Mouse (Mus musculus) testis, adult 2 months (tissue): ENCODE measurements around the gene Zscan2.

ENCODE experiments used
- CTCF ChIP-seq: fragments of 200-500 bp; IDR thresholded peaks from 2 replicates; pipeline ENCODE4 v1.5.1; 2012; ENCODE audit warnings: low read depth, mild to moderate bottlenecking, inconsistent platforms, low read length, moderate library complexity; ENCODE audit not compliant: control insufficient read depth, insufficient read depth, insufficient replicate concordance
- POLR2A ChIP-seq: fragments of 200-500 bp; IDR thresholded peaks from 2 replicates; pipeline ENCODE4 v1.6.1; 2012; ENCODE audit warnings: low read depth, mild to moderate bottlenecking, inconsistent platforms, low read length, moderate library complexity; ENCODE audit not compliant: control insufficient read depth

GRCm38 (mm10) chr7:80893753-80894129, 33.0 kb downstream of the Zscan2 start:
- TF ChIP-seq CTCF (no peak), POLR2A (no peak)
